Mouse (Mus musculus) midbrain, embryonic 10.5 days (tissue): Measurements from ENCODE around the gene Klk1b8. TPM values are rescaled to one million over a fixed set of nuclear protein-coding genes. Genes with fewer than 3 reads are reported as not detected.

ENCODE experiments used
- DNase-seq: peaks from one replicate; pipeline ENCODE4 v3.0.0-alpha.2; 2017; ENCODE audit warnings: low spot score
- H3K27ac ChIP-seq: fragments of 300-500 bp; sonication (generic); replicated peaks from 2 replicates; pipeline ENCODE4 v1.5.1; 2016; ENCODE audit warnings: mild to moderate bottlenecking
- H3K27me3 ChIP-seq: fragments of 300-500 bp; sonication (generic); 2 replicates; pipeline ENCODE4 v1.6.1; 2016; ENCODE audit warnings: low read depth, mild to moderate bottlenecking; ENCODE audit not compliant: poor library complexity, severe bottlenecking
- H3K36me3 ChIP-seq: fragments of 300-500 bp; sonication (generic); 2 replicates; pipeline ENCODE4 v1.6.1; 2016; ENCODE audit warnings: mild to moderate bottlenecking, moderate library complexity
- H3K4me1 ChIP-seq: fragments of 300-500 bp; sonication (generic); 2 replicates; pipeline ENCODE4 v1.6.1; 2016
- H3K4me3 ChIP-seq: fragments of 300-500 bp; sonication (generic); 2 replicates; pipeline ENCODE4 v1.5.1; 2016; ENCODE audit warnings: mild to moderate bottlenecking, moderate library complexity
- H3K9me3 ChIP-seq: fragments of 300-500 bp; sonication (generic); replicated peaks from 2 replicates; pipeline ENCODE4 v1.6.1; 2016; ENCODE audit warnings: mild to moderate bottlenecking
- WGBS: fragments of 180-500 bp; shearing (Covaris S2); methylation state at CpG from one replicate; pipeline ENCODE4 v1.1.7; 2016; 5-methylcytosine and 5-hydroxymethylcytosine counted together
- polyA plus RNA-seq: library from polyadenylated mRNA; unstranded; fragments of >200 nt; fragmentation: Nextera tagmentation; extraction: Ambion mirVana; gene quantifications from 2 replicates; pipeline ENCODE4 v1.2.1, GENCODE M21; 2016

Gene Klk1b8
- not detected in 2 replicates for polyA plus RNA-seq

- 91% methylated on average over 2 of the region's 2 CpGs for WGBS
- H3K4me3 ChIP-seq: no peak within 1 kb of the TSS
- no peak within 1 kb of the TSS for H3K27ac ChIP-seq
- no peaks in the 10 kb centered on the region for H3K36me3 ChIP-seq
- no peaks in the 10 kb centered on the region for H3K27me3 ChIP-seq
- no peak for DNase-seq
- no peaks in the 10 kb centered on the region for H3K4me1 ChIP-seq
- H3K9me3 ChIP-seq: no peaks in the 10 kb centered on the region
Observed at GRCm38 (mm10) chr7:43950364-43950763, at the start of gene Klk1b8. TSS of gene Klk1b8 (plus strand) at chr7:43950664.

- H3K4me3 ChIP-seq: no peak overlapping the region
- no peak overlapping the region for H3K27ac ChIP-seq
- H3K4me1 ChIP-seq: no peaks in the 10 kb centered on the region
- WGBS: 81% methylated on average over 9 of the region's 9 CpGs
- DNase-seq: no peak
- H3K9me3 ChIP-seq: no peaks in the 10 kb centered on the region
- H3K36me3 ChIP-seq: no peaks in the 10 kb centered on the region
- H3K27me3 ChIP-seq: no peaks in the 10 kb centered on the region
Observed at GRCm38 (mm10) chr7:43914821-43915220, 35.6 kb upstream of the Klk1b8 start.

GRCm38 (mm10) chr7:43918426-43918825 lies 32.0 kb upstream of the Klk1b8 start:
- no peak overlapping the region for H3K4me3 ChIP-seq
- no peak overlapping the region for H3K27ac ChIP-seq
- 85% methylated on average over 13 of the region's 13 CpGs for WGBS
- no peaks in the 10 kb centered on the region for H3K36me3 ChIP-seq
- H3K9me3 ChIP-seq: no peaks in the 10 kb centered on the region
- DNase-seq: no peak
- H3K27me3 ChIP-seq: no peaks in the 10 kb centered on the region
- H3K4me1 ChIP-seq: no peaks in the 10 kb centered on the region; the same call in 1 of the 2 replicates

- Histone ChIP-seq H3K36me3 (no peaks in the 10 kb centered on the region), H3K27ac (no peak overlapping the region), H3K27me3 (no peaks in the 10 kb centered on the region), H3K4me3 (no peak overlapping the region), H3K4me1 (no peaks in the 10 kb centered on the region; the same call in 1 of the 2 replicates), H3K9me3 (no peaks in the 10 kb centered on the region)
- DNase-seq: no peak
- 79% methylated on average over 8 of the region's 8 CpGs for WGBS
Observed at GRCm38 (mm10) chr7:43918871-43919270, 31.6 kb upstream of the Klk1b8 start.

- no peaks in the 10 kb centered on the region for H3K9me3 ChIP-seq
- no peak overlapping the region for H3K27ac ChIP-seq
- DNase-seq: peak; percentile 72
- no peaks in the 10 kb centered on the region for H3K27me3 ChIP-seq
- H3K4me3 ChIP-seq: no peak overlapping the region
- WGBS: 37% methylated on average over 14 of the region's 14 CpGs
- H3K4me1 ChIP-seq: no peaks in the 10 kb centered on the region; the same call in 1 of the 2 replicates
- H3K36me3 ChIP-seq: no peaks in the 10 kb centered on the region
Observed at GRCm38 (mm10) chr7:43919559-43920451, 30.7 kb upstream of the Klk1b8 start.

- H3K36me3 ChIP-seq: no peaks in the 10 kb centered on the region
- H3K27ac ChIP-seq: no peak overlapping the region
- no peaks in the 10 kb centered on the region for H3K9me3 ChIP-seq
- H3K4me1 ChIP-seq: no peaks in the 10 kb centered on the region; the same call in 1 of the 2 replicates
- H3K27me3 ChIP-seq: no peaks in the 10 kb centered on the region
- 93% methylated on average over 3 of the region's 3 CpGs for WGBS
- no peak for DNase-seq
- H3K4me3 ChIP-seq: no peak overlapping the region
Observed at GRCm38 (mm10) chr7:43920582-43920981, 29.9 kb upstream of the Klk1b8 start.

GRCm38 (mm10) chr7:43921087-43921486 lies 29.4 kb upstream of the Klk1b8 start:
- Histone ChIP-seq H3K4me1 (no peaks in the 10 kb centered on the region; the same call in 1 of the 2 replicates), H3K4me3 (no peak overlapping the region), H3K27ac (no peak overlapping the region), H3K27me3 (no peaks in the 10 kb centered on the region), H3K9me3 (no peaks in the 10 kb centered on the region), H3K36me3 (no peaks in the 10 kb centered on the region)
- 85% methylated on average over 6 of the region's 6 CpGs for WGBS
- no peak for DNase-seq

- H3K4me1 ChIP-seq: no peaks in the 10 kb centered on the region; the same call in 1 of the 2 replicates
- no peak overlapping the region for H3K27ac ChIP-seq
- no peak for DNase-seq
- no peaks in the 10 kb centered on the region for H3K9me3 ChIP-seq
- no peaks in the 10 kb centered on the region for H3K27me3 ChIP-seq
- WGBS: 93% methylated on average over 2 of the region's 2 CpGs
- H3K36me3 ChIP-seq: no peaks in the 10 kb centered on the region
- H3K4me3 ChIP-seq: no peak overlapping the region
Observed at GRCm38 (mm10) chr7:43921941-43922340, 28.5 kb upstream of the Klk1b8 start.

- no peaks in the 10 kb centered on the region for H3K27me3 ChIP-seq
- 68% methylated on average over 5 of the region's 5 CpGs for WGBS
- no peak overlapping the region for H3K27ac ChIP-seq
- no peak overlapping the region for H3K4me3 ChIP-seq
- no peaks in the 10 kb centered on the region for H3K9me3 ChIP-seq
- no peaks in the 10 kb centered on the region for H3K4me1 ChIP-seq
- H3K36me3 ChIP-seq: no peaks in the 10 kb centered on the region
- DNase-seq: peak; percentile 19
Observed at GRCm38 (mm10) chr7:43925985-43926384, 24.5 kb upstream of the Klk1b8 start.

GRCm38 (mm10) chr7:43928521-43928920 lies 21.9 kb upstream of the Klk1b8 start:
- DNase-seq: peak; percentile 16
- Histone ChIP-seq H3K9me3 (no peaks in the 10 kb centered on the region), H3K4me1 (no peaks in the 10 kb centered on the region), H3K27ac (no peak overlapping the region), H3K36me3 (no peaks in the 10 kb centered on the region), H3K4me3 (no peak overlapping the region), H3K27me3 (no peaks in the 10 kb centered on the region)
- 52% methylated on average over 4 of the region's 4 CpGs for whole genome bisulfite sequencing

- Histone ChIP-seq H3K27ac (no peak overlapping the region), H3K4me1 (no peaks in the 10 kb centered on the region), H3K36me3 (no peaks in the 10 kb centered on the region), H3K27me3 (no peaks in the 10 kb centered on the region), H3K4me3 (no peak overlapping the region), H3K9me3 (no peaks in the 10 kb centered on the region)
- DNase-seq: no peak
- WGBS: 73% methylated on average over 4 of the region's 4 CpGs
Observed at GRCm38 (mm10) chr7:43932337-43932736, 18.1 kb upstream of the Klk1b8 start.

GRCm38 (mm10) chr7:43933440-43933839 lies 17.0 kb upstream of the Klk1b8 start, which contains the start of gene Klk15:
TSS of gene Klk15 (plus strand) at chr7:43933740.
- Histone ChIP-seq H3K27ac (no peak within 1 kb of the TSS), H3K4me1 (no peaks in the 10 kb centered on the region), H3K36me3 (no peaks in the 10 kb centered on the region), H3K27me3 (no peaks in the 10 kb centered on the region), H3K9me3 (no peaks in the 10 kb centered on the region), H3K4me3 (no peak within 1 kb of the TSS)
- WGBS: 92% methylated on average over 3 of the region's 3 CpGs
- no peak for DNase-seq

- Histone ChIP-seq H3K27me3 (no peaks in the 10 kb centered on the region), H3K4me1 (no peaks in the 10 kb centered on the region), H3K36me3 (no peaks in the 10 kb centered on the region), H3K9me3 (no peaks in the 10 kb centered on the region), H3K27ac (no peak overlapping the region), H3K4me3 (no peak overlapping the region)
- DNase-seq: no peak
- 83% methylated on average over 3 of the region's 3 CpGs for WGBS
Observed at GRCm38 (mm10) chr7:43934747-43935146, 15.7 kb upstream of the Klk1b8 start.
